Mouse (Mus musculus) G1E-ER4 (cell line): Measurements from ENCODE around the gene Arfgef3. TPM values are rescaled to one million over a fixed set of nuclear protein-coding genes. Genes with fewer than 3 reads are reported as not detected.

Experiments used
- GATA1 ChIP-seq: IDR thresholded peaks from one replicate; pipeline ENCODE4 v1.8.0; 2012; ENCODE audit warnings: low read length, inconsistent platforms
- polyA plus RNA-seq: library from polyadenylated mRNA; stranded (reverse); fragments of >175 nt; gene quantifications from 2 replicates; pipeline ENCODE4 v1.2.3, GENCODE M21; 2012

Arfgef3 gene
- polyA plus RNA-seq, 1 experiment = not detected

DNA sequence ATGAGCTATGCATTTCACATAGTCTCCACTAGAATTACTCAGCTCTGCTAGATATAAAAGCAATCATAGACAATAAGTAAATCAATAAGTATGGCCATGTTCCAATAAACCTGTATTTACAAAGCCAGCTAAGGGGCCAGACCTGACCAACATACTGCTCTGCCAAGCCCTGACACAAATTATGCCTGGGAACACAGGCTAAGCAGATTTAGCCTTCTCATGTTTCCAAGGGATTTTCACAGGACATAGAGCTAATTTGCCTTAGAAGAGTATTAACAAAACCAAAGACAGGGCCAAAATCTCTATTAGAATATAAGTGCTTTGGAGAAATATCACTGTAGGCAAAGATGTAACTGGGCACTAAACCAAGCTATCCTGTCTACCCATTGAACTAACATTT is 42.2 kb downstream of the Arfgef3 start:
- no peak for TF ChIP-seq GATA1

DNA sequence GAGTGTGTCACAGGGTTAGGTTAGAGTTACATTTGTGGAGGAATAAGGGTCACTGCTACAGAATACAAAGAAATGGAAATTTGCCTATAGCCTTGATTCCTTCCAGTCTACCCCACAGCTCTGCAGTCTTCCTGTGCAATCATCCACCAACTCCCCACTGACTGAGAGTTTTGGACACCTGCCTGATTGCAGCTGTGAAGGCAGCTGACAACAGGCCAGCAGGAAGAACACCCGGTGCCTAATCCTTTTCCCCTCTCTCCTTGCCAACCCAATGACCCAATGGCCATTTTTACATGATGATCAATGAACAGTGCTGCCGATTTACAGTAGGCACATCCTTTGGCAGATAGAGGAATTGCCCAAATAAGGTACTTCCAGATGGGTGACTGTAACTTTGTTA is 43.6 kb downstream of the Arfgef3 start:
- TF ChIP-seq GATA1 = no peak

DNA sequence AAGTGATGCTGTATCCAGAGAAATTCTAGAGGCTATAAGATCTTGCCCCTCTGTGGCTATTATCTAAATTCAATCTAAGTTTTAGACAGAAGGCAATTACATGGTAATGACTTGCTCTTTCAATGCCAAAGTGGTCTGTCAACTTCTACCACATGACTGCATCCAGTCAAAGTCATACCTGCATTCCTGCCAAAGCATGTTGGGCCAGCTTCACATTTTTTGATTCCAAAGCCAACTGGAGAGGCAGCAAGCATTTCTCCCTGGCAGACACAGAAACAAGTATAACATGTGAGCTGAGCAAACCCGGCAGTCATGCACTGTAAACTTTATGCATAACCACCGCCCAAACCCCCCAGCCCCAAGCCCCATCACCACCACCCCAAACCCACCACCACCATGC is 44.6 kb downstream of the Arfgef3 start:
- no peak for TF ChIP-seq GATA1

DNA sequence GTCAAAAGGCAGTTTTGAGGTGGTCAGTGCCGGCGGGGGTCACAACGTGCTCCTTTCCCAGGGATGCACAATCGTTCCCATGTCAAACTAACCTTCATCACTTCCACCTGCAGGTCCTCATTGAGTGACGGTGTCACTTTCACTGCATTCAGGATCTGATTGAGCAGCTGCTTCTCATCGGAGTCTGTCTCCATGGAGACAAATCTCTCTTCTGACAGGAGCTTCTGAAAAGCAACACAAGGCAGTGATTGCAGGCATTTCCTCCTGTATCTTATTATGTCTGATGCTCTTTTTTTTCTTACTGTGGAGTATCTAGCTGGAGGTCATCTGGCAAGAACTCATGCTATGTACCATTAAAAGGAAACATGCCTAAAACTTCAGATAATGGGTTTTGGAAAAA is 47.3 kb downstream of the Arfgef3 start:
- no peak for TF ChIP-seq GATA1

DNA sequence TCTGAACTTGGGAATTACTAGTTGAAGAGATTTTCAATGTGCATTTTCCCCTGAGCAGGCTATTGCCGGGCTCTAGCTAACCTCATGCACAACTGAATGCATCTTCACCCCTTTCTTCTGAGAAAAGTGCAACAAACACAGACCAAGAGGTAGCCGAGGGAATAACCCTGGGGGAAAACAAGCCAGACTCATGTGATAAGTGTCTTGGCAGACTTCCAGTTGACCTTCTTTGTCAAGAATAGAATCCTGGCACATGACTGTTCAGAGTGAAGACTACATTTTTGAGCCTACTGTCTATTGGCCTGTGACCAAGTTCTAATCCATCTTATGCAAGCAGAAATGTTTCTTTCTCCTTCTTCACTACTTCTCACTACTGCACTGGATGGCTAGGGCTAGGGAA is 55.5 kb downstream of the Arfgef3 start:
- TF ChIP-seq GATA1 = no peak

DNA sequence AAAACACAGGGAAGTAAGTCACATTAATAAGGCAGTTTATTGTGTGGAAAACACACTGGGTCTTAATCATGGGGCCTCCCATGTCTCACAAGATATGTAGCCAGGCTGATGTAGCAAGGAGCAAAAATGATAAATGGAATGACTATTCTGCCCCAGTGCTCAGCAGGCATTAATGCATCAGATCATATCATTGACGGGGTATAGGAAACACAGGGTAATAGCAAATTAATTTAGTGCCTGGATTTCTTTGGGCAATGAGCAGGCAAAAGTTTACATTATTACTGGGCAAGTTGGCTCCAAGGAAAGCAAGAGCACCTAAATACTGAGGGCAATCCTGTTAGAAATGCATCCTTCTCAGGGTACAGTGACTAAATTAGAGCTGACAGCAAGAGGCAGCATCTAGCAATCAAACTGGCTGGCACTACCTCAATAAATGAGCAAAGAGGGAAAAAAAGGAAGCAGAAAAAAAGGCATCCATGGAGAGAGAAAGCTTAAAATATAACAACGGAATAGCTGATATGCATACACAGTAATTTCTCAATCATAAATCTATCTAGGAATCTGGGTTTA is 62.3 kb downstream of the Arfgef3 start:
- TF ChIP-seq GATA1 = no peak

DNA sequence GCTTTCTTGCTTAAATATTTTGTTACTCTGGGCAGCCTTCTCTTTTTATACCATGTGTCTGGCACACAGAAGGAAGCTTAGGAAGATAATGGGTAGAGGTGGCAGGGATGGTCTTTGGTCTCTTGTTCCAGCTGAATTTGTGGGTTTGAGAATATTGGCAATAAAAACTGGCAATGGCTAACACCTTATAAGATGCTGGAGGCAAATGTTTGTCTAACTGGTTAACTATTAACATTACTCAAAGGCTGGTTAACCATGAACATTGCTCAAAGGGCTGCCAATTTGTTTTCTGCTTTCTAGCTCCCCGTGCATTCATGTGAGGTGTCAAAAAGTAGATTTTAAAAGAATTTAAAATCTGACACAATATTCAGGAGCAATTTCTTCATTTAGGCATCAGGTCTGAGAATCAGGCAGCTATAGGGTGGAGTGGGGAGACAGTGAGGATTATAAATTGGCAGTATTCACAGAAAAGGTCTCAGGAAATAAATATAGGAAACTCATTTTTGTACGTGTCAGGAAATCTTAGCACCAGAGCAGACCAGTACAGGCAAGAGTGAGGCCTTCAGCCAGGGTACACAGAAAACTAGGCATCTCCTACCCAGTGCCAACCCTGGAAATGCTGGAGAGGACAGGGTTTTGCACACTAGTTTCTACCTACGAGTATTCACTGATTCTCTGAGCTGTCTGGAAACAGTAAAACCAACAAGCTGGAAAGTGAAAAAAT is 62.9 kb downstream of the Arfgef3 start:
- no peak for TF ChIP-seq GATA1

DNA sequence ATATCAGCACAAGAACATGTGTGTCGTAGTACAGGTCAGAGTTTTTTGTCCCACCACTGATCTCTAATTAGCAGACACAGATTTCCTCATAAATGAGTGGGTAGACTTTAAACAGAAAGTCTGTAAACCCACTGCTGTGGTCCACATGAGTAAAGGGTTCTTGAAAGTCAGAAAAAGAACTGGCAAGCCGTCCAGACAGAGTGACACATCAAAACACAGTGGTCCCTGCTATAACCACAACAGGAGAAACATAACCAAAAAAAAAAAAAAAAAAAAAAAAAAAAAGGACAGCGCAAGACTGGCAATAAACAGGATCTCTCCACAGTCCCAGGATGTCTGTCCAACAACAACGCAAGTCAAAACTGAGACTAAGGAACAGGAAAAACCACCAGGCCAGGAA is 64.9 kb downstream of the Arfgef3 start:
- TF ChIP-seq GATA1 = no peak

DNA sequence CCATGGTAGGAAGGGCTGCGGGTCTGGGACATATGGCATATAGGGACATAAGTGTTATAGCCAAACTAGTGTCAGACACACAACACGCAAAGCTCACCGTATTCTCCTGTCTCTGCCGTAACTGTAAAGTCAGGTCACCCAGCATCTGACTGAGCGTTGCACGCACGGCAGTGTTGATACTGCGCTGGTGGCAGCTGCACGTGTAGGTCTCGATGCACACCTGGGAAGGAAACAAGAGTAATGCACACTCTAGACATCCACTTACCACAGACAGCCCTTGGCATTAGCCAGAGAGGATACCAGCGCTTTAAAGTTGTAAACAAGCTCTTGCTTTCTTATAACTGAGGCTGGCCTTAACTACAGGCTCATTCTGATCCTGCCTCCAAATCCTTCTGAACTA is 79.0 kb downstream of the Arfgef3 start:
- no peak for TF ChIP-seq GATA1

DNA sequence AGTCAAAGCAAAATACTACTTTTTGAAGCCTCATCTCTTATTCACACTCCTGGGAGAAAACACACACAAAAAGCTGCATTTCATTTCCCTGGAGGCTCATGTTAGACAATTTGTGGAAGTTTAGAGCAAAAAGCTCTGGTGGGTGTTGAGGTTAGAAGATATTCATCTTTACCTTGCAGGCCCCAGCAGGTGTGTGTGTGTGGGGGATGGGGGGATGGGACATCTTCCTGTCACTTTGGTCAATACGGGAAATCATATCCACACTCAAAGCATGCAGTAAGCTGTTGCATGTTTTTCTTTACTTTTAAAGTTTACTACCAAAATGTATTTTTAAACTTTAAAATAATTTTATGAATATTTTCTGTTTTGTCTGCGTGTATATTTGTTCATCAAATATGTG is 79.7 kb downstream of the Arfgef3 start:
- no peak for TF ChIP-seq GATA1

DNA sequence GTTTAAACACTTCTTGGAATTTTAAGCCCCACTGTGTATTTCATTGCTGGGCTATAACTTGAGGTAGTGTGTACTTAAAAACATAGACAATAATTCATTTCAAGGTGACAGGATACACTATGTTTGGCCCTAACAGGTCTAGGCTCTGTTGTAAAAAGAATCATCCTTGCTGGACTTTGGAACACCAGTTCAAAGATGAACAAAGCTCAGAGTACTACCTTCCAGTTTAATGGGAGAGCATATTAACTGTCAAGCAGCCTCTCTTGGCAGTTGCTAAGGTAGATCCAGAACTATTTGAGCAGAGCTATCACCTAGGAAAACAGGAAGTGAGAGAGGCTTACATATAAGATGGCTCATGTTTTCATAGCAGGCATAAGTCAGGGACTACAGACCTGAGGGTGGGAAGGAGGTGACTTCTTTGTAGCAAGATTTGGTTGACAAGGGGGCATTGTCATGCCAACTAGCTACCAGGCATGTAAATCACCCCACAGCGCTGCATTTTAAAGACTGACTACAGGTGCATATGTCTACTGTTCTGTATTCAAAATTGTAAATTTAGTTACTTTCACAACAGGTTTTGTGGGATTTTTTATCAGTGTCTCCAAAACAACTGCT is 82.0 kb downstream of the Arfgef3 start:
- TF ChIP-seq GATA1 = no peak

DNA sequence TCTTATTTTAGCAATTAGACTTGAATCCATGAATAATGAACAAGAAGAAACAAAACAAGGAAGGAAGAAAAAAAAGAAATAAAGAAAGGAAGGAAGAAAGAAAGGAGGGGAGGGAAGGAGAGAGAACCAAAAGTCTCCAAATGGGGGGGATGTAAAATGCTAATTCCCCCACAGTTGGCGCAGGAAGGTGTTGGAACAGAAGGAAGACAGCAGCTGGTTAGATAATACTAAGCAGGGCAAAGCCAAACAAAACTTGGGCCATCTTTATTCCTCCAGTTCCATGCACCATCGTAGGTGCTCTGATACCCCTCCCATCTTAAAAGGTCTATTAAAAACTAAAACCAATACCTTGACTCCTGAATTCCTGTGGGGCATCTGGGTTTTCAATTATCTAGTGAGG is 82.8 kb downstream of the Arfgef3 start:
- TF ChIP-seq GATA1 = no peak

DNA sequence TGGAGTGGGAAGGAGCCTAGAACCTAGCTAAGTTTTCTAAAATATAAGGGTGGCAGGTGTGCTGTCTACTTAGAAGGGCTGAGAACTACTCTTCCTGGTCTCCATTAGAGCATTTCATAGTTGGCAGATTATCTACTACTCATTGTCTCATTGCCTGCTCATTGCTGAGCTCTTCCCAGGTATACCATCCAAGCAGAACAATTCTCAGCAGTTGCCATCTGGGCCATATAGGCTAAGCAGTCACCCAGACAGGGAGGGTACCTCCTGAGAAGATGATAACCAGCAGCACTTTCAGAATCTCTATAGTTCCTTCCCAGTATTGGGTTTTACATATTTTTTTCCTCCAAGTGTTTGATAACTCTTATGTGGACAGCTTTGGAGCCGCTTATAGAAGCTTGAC is 86.2 kb downstream of the Arfgef3 start:
- TF ChIP-seq GATA1 = no peak

DNA sequence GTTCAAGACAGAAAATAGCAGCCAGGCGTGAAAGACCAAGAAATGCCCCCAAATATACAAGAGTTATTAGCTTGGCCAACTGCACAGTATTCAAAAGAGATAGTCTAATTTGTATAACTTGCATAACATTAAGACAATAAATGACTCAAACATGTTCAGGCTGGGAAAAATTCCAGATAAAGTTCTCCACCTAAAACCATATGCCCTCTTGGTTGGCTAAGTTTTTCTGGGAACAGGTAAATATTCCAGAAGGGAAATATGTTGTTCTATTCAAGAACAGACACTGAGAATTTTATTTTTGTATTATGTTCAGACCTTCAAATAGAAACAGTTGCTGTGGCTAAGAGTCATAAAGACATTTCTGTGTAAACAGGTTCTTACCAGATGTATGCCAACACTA is 96.7 kb downstream of the Arfgef3 start:
- TF ChIP-seq GATA1 = no peak

DNA sequence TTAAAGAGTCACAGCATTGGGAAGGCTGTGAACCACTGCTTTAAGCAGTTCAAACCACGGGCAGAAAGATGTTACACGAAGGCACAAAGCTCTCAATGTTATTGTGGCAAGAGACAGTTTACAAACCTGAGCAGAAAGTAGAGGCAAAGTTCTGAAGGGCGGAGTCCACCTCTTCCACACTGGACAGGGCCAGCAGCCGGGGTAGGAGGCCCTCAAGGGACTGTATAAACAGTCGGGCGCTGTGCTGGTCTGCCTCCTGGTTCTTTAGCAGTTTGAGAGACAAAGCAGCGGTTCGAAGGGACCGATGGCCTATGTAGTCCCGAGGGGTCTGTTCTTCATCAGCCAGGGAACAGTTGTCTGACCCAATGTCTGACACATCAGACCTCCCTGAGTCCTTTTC is 97.7 kb downstream of the Arfgef3 start:
- no peak for TF ChIP-seq GATA1

DNA sequence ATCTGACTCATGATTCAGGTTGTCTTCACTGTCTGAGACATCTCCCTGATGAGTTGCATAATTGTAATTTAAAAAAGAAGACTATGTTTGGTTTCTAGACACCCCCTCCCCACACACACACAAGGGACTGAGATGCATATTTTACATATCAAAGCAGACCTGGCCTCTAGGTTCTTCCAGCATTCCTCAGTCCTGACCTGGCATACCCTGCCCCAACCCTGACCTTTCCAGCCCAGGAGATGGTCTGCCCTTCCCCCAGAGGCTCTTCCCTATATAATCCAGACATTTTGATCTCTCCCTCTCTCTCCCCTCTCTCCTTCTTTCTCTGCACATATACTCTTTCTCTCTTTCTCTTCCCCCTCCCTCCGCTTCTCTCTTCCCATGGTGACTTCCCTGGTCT is 99.4 kb downstream of the Arfgef3 start:
- TF ChIP-seq GATA1 = no peak

DNA sequence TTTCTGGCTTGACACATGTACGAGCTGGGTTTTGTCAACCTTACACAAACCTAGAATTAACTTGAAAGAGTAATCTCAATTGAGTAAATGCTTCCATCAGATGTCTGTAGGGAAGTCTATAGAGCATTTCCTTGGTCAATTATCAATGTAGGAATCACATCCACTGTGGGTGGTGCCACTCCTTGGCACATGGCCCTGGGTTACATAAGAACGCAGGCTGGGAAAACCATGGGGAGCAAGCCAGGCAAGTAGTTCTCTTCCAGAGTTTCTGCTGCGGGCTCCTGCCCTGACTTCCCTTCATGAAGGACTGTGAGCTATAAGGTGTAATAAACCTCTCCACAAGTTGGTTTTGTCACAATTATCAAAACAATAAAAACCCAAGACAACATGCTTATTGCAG is 100.2 kb downstream of the Arfgef3 start:
- TF ChIP-seq GATA1 = no peak
